Comparison of ENCODE assay signal across 23 mouse cellular contexts in genomic region chr13:76611499-76611898, GRCm38 (mm10).
DNase-seq lines count a peak whose midpoint lies in the region; ATAC-seq lines count a peak whose summit lies in the region.
"Had no signal": no experiment of that assay in that cellular context is flagged by ENCODE, and none has a peak within 500 bp of the region (broad histone marks: within the 10 kb centered on the region; RNA-seq: fewer than 3 reads in every experiment).

No protein-coding gene starts in this region.

- no peak for DNase-seq in neural tube, embryonic 11.5 days (ENCODE audit: low spot score)
- DNase-seq in ovary, postnatal 10 days (ENCODE audit: low spot score) = no peak
- no peak for DNase-seq in cerebellum, adult 8-10 months
- DNase-seq: adrenal gland, adult 2 months; adrenal gland, postnatal 10 days; adrenal gland, postnatal 25 days; B cell, adult 2 months; cerebellum, adult 11 months; cerebellum, adult 18-20 months; cerebellum, adult 9-11 months; cerebellum, postnatal 14 days; cerebellum, postnatal 36 days; forebrain, postnatal 0 days had no signal

- no peaks in the 10 kb centered on the region for H3K4me1 ChIP-seq in neural tube, embryonic 11.5 days (ENCODE audit: control insufficient read depth, insufficient read depth, low read length)
- H3K4me1 ChIP-seq in neural tube, embryonic 15.5 days = no peaks in the 10 kb centered on the region
- H3K4me1 ChIP-seq: embryonic facial prominence, embryonic 10.5 days; embryonic facial prominence, embryonic 12.5 days; forebrain, embryonic 13.5 days; forebrain, embryonic 15.5 days had no signal

- no peaks in the 10 kb centered on the region for H3K36me3 ChIP-seq in neural tube, embryonic 11.5 days (ENCODE audit: control insufficient read depth, insufficient read depth, low read length)
- no peaks in the 10 kb centered on the region for H3K36me3 ChIP-seq in neural tube, embryonic 15.5 days
- H3K36me3 ChIP-seq: embryonic facial prominence, embryonic 10.5 days; embryonic facial prominence, embryonic 12.5 days; forebrain, embryonic 15.5 days; G1E had no signal

- no peaks in the 10 kb centered on the region for H3K27me3 ChIP-seq in neural tube, embryonic 11.5 days (ENCODE audit: control insufficient read depth, insufficient read depth, low read length)
- no peaks in the 10 kb centered on the region for H3K27me3 ChIP-seq in neural tube, embryonic 15.5 days (replicated peaks)
- H3K27me3 ChIP-seq: CH12.LX; embryonic facial prominence, embryonic 12.5 days; forebrain, embryonic 13.5 days; forebrain, embryonic 15.5 days had no signal

- H3K27ac ChIP-seq in neural tube, embryonic 11.5 days (ENCODE audit: low read depth, low read length) = no peak overlapping the region
- no peak overlapping the region for H3K27ac ChIP-seq in neural tube, embryonic 15.5 days (replicated peaks)
- H3K27ac ChIP-seq: embryonic facial prominence, embryonic 10.5 days; embryonic facial prominence, embryonic 12.5 days; forebrain, embryonic 13.5 days; forebrain, embryonic 15.5 days had no signal

- 90% methylated on average over 2 of the region's 2 CpGs for WGBS in neural tube, embryonic 11.5 days
- WGBS in neural tube, embryonic 15.5 days = 67% methylated on average over 2 of the region's 2 CpGs

- H3K9ac ChIP-seq in neural tube, embryonic 11.5 days (ENCODE audit: low read length) = no peak overlapping the region
- no peak overlapping the region for H3K9ac ChIP-seq in neural tube, embryonic 15.5 days (replicated peaks)
- H3K9ac ChIP-seq: embryonic facial prominence, embryonic 12.5 days; forebrain, embryonic 13.5 days; forebrain, embryonic 15.5 days; forebrain, postnatal 0 days had no signal

- H3K4me2 ChIP-seq in neural tube, embryonic 11.5 days (ENCODE audit: low read depth) = no peak overlapping the region
- H3K4me2 ChIP-seq in neural tube, embryonic 15.5 days = no peak overlapping the region
- H3K4me2 ChIP-seq: embryonic facial prominence, embryonic 12.5 days; forebrain, embryonic 13.5 days; forebrain, embryonic 15.5 days had no signal

- no peaks in the 10 kb centered on the region for H3K9me3 ChIP-seq in neural tube, embryonic 11.5 days (ENCODE audit: control insufficient read depth, low read length)
- H3K9me3 ChIP-seq in neural tube, embryonic 15.5 days (replicated peaks) = no peaks in the 10 kb centered on the region
- H3K9me3 ChIP-seq: embryonic facial prominence, embryonic 10.5 days; embryonic facial prominence, embryonic 12.5 days; forebrain, embryonic 13.5 days; forebrain, embryonic 15.5 days; G1E had no signal

- 0 out of 2 replicates have a peak, but pooled peaks have one; percentile 11 for ATAC-seq in neural tube, embryonic 11.5 days (ENCODE audit: insufficient read depth, low FRiP score, low TSS enrichment)
- no peak for ATAC-seq in neural tube, embryonic 15.5 days (ENCODE audit: low FRiP score)
- peak; percentile 84 for ATAC-seq in granulocyte monocyte progenitor cell, adult 5-6 weeks (replicated peaks; ENCODE audit: poor library complexity, severe bottlenecking)
- peak; percentile 58 for ATAC-seq in megakaryocyte progenitor cell, adult 5-6 weeks (replicated peaks; ENCODE audit: poor library complexity)
- ATAC-seq: CD4-positive, CD25-positive, alpha-beta regulatory T cell, adult 4 months; forebrain, embryonic 13.5 days; forebrain, embryonic 15.5 days; forebrain, postnatal 0 days had no signal

- H3K4me3 ChIP-seq in neural tube, embryonic 11.5 days (ENCODE audit: low read depth, low read length) = no peak overlapping the region
- no peak overlapping the region for H3K4me3 ChIP-seq in neural tube, embryonic 15.5 days (replicated peaks)
- H3K4me3 ChIP-seq: embryonic facial prominence, embryonic 10.5 days; embryonic facial prominence, embryonic 12.5 days; forebrain, embryonic 13.5 days; forebrain, embryonic 15.5 days had no signal
